Mouse (Mus musculus) forebrain, embryonic 15.5 days (tissue): ENCODE data around the gene Bcl11b. TPM values are rescaled to one million over a fixed set of nuclear protein-coding genes. Genes with fewer than 3 reads are reported as not detected.

Experiments
- ATAC-seq: fragments of 200-750 bp; cut with Nextera tagmentation; replicated peaks from 2 replicates; pipeline ENCODE4 v1.8.0; 2017; ENCODE audit warnings: mild to moderate bottlenecking, moderate TSS enrichment, moderate library complexity
- H3K27ac ChIP-seq: fragments of 300-500 bp; sonication (generic); replicated peaks from 2 replicates; pipeline ENCODE4 v1.5.1; 2015; ENCODE audit warnings: mild to moderate bottlenecking, inconsistent platforms
- H3K27me3 ChIP-seq: fragments of 300-500 bp; sonication (generic); 2 replicates; pipeline ENCODE4 v1.6.1; 2015; ENCODE audit warnings: inconsistent platforms
- H3K36me3 ChIP-seq: fragments of 300-500 bp; sonication (generic); 2 replicates; pipeline ENCODE4 v1.6.1; 2015; ENCODE audit warnings: mild to moderate bottlenecking, inconsistent platforms
- H3K4me1 ChIP-seq: fragments of 300-500 bp; sonication (generic); 2 replicates; pipeline ENCODE4 v1.6.1; 2015; ENCODE audit warnings: inconsistent platforms
- H3K4me2 ChIP-seq: fragments of 300-500 bp; sonication (generic); replicated peaks from 2 replicates; pipeline ENCODE4 v1.6.1; 2015; ENCODE audit warnings: mild to moderate bottlenecking, inconsistent platforms
- H3K4me3 ChIP-seq: fragments of 300-500 bp; sonication (generic); 2 replicates; pipeline ENCODE4 v1.5.1; 2015; ENCODE audit warnings: mild to moderate bottlenecking, inconsistent platforms
- H3K9ac ChIP-seq: fragments of 300-500 bp; sonication (generic); replicated peaks from 2 replicates; pipeline ENCODE4 v1.6.1; 2015; ENCODE audit warnings: mild to moderate bottlenecking, inconsistent platforms
- H3K9me3 ChIP-seq: fragments of 300-500 bp; sonication (generic); 2 replicates; pipeline ENCODE4 v1.6.1; 2016; ENCODE audit warnings: inconsistent platforms
- WGBS: fragments of 180-500 bp; shearing (Covaris S2); methylation state at CpG from one replicate; pipeline ENCODE4 v1.1.7; 2015; ENCODE audit warnings: mixed read lengths; 5-methylcytosine and 5-hydroxymethylcytosine counted together
- polyA plus RNA-seq: library from polyadenylated mRNA; unstranded; fragments of >200 nt; fragmentation: Nextera tagmentation; extraction: Ambion mirVana; gene quantifications from 2 replicates; pipeline ENCODE4 v1.2.1, GENCODE M21; 2015

Gene Bcl11b
- polyA plus RNA-seq, 1 experiment from 2014 or later, result 117 TPM

DNA sequence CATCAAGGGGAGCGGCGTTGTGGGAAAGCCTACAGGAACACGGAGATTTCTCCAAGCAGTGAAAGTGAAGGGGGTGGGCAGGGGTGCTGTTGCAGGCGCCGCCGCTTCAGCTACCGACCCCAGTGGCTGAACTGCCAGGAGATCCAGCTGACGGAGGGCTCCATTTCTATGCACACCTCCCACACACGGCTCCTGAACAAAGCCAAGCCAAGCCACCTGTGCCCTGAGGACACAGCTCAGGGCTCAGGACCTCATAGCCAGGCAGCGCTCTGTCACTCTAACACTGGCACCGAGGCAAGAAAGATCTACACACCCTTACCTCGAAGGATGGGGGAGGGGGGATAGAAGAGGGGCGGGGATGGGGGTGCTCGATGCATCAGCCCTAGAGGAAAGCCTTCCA lies 25.3 kb downstream of the Bcl11b start:
- ATAC-seq, result no peak
- no peaks in the 10 kb centered on the region for H3K36me3 ChIP-seq
- peak overlapping the region; percentile 86 for H3K27ac ChIP-seq
- H3K9me3 ChIP-seq, result no peaks in the 10 kb centered on the region
- WGBS, result 7% methylated on average over 14 of the region's 14 CpGs
- H3K27me3 ChIP-seq, result no peaks in the 10 kb centered on the region
- H3K4me2 ChIP-seq, result peak overlapping the region; percentile 72
- peak overlapping the region; percentile 43 for H3K9ac ChIP-seq
- H3K4me1 ChIP-seq, result peaks cover 98% of the 10 kb centered on the region
- H3K4me3 ChIP-seq, result peak overlapping the region; percentile 26

GRCm38 (mm10) chr12:107977534-107977933 lies 25.9 kb downstream of the Bcl11b start:
- peak overlapping the region; percentile 86 for H3K27ac ChIP-seq
- no peaks in the 10 kb centered on the region for H3K9me3 ChIP-seq
- no peak for ATAC-seq
- H3K4me2 ChIP-seq, result peak overlapping the region; percentile 72
- peak overlapping the region; percentile 26 for H3K4me3 ChIP-seq
- 8% methylated on average over 9 of the region's 9 CpGs for WGBS
- H3K9ac ChIP-seq, result peak overlapping the region; percentile 43
- H3K36me3 ChIP-seq, result no peaks in the 10 kb centered on the region
- peaks cover 99% of the 10 kb centered on the region for H3K4me1 ChIP-seq
- H3K27me3 ChIP-seq, result no peaks in the 10 kb centered on the region

DNA sequence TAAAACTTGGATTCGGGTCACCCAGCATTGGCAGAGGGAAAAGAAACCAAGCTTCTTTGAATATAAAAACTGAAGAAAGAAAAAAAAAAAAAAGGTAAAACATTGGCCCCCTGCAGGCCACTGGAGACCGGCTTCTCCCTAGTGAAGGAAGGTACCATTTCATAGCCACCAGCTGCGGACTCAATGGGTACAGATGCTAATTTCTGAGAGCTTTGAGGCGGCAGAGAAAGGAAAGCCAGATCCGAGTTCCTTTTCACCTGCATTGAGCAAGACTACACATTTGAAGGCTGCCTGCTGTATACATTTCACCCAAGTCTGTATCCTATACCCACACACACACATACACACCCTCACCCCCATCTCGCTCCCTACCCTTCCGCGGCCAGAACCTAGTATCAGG lies 26.3 kb downstream of the Bcl11b start:
- Histone ChIP-seq H3K36me3 (no peaks in the 10 kb centered on the region), H3K4me1 (peaks cover 99% of the 10 kb centered on the region), H3K9ac (peak overlapping the region; percentile 43), H3K4me3 (peak overlapping the region; percentile 26), H3K9me3 (no peaks in the 10 kb centered on the region), H3K27me3 (no peaks in the 10 kb centered on the region), H3K4me2 (peak overlapping the region; percentile 72), H3K27ac (peak overlapping the region; percentile 86)
- WGBS, result 15% methylated on average over 8 of the region's 8 CpGs
- ATAC-seq, result no peak

DNA sequence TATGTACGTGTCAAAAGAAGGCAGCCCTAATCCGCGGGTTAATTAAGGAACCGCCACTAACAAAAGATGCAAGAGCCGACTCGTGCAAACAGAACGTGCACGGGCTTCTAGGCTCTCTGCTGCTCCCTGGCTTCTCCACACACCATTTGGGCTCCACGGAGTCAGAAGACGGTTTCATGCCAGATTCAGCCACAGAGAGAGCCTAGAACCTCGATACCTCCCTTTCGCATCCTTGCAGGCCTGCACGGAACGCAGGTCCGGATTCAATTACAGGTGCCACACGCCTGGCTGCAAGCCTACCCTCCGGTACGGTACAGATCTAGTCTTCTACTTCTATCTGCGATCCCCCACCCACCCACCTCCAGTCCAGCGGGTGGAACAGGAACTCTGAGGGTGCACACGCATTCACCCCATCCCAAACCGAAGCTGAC lies 26.8 kb downstream of the Bcl11b start:
- H3K36me3 ChIP-seq, result no peaks in the 10 kb centered on the region
- H3K27me3 ChIP-seq, result no peaks in the 10 kb centered on the region
- WGBS, result 7% methylated on average over 22 of the region's 22 CpGs
- peak overlapping the region; percentile 43 for H3K9ac ChIP-seq
- H3K27ac ChIP-seq, result peak overlapping the region; percentile 86
- no peak for ATAC-seq
- no peaks in the 10 kb centered on the region for H3K9me3 ChIP-seq
- peaks cover 99% of the 10 kb centered on the region for H3K4me1 ChIP-seq
- H3K4me3 ChIP-seq, result peak overlapping the region; percentile 26
- H3K4me2 ChIP-seq, result peak overlapping the region; percentile 72

DNA sequence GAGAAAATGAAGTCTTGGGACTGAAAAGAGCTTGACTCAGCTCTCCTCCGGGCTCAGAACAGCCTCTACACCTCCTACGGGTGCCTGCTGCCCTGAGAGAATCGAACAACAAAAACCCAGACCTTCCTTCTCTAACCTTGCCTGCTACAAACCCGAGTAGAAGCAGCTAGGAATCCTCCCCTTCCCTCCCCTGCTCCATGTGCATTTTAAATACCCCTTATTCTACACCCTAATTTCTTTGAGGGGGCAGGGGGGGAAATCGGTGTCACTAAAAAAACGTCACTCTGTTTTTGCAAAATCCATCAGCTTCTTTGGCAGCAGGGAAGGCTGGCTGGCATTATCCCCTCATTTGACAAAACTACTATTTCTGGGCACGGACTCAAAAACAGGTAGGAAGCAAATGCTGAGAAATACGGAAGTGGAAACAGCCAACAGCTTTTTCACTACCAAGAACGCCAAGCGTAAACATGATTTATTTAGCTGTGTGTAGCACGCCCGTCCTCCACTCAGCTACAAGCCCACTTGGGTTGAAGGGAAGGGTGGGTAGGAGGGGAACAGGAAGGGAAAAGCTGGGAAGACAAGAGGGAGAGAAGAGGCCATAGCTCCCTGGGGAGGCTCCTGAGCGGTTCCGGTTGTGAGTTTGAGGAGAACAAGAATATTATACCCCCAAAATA lies 27.4 kb downstream of the Bcl11b start:
- no peaks in the 10 kb centered on the region for H3K27me3 ChIP-seq
- H3K4me1 ChIP-seq, result peaks cover 99% of the 10 kb centered on the region
- H3K9ac ChIP-seq, result peak overlapping the region; percentile 43
- H3K4me2 ChIP-seq, result peak overlapping the region; percentile 72
- H3K36me3 ChIP-seq, result no peaks in the 10 kb centered on the region
- ATAC-seq, result 0 out of 2 replicates have a peak, but pooled peaks have one; percentile 28
- H3K27ac ChIP-seq, result peak overlapping the region; percentile 86
- no peaks in the 10 kb centered on the region for H3K9me3 ChIP-seq
- 6% methylated on average over 14 of the region's 14 CpGs for WGBS
- peak overlapping the region; percentile 26 for H3K4me3 ChIP-seq

GRCm38 (mm10) chr12:107975479-107975896 lies 27.9 kb downstream of the Bcl11b start:
- H3K4me3 ChIP-seq, result peak overlapping the region; percentile 26
- H3K4me2 ChIP-seq, result peak overlapping the region; percentile 72
- 41% methylated on average over 10 of the region's 10 CpGs for WGBS
- H3K9me3 ChIP-seq, result no peaks in the 10 kb centered on the region
- peak overlapping the region; percentile 43 for H3K9ac ChIP-seq
- H3K4me1 ChIP-seq, result peaks cover 99% of the 10 kb centered on the region
- peak overlapping the region; percentile 86 for H3K27ac ChIP-seq
- no peaks in the 10 kb centered on the region for H3K27me3 ChIP-seq
- H3K36me3 ChIP-seq, result no peaks in the 10 kb centered on the region
- ATAC-seq, result no peak

GRCm38 (mm10) chr12:107974504-107974903 lies 28.9 kb downstream of the Bcl11b start:
- Histone ChIP-seq H3K9ac (no peak overlapping the region), H3K4me3 (no peak overlapping the region), H3K36me3 (no peaks in the 10 kb centered on the region), H3K9me3 (no peaks in the 10 kb centered on the region), H3K27me3 (no peaks in the 10 kb centered on the region), H3K4me1 (peaks cover 98% of the 10 kb centered on the region), H3K27ac (peak overlapping the region; percentile 92), H3K4me2 (peak overlapping the region; percentile 17)
- 26% methylated on average over 11 of the region's 11 CpGs for WGBS
- no peak for ATAC-seq

- no peak overlapping the region for H3K9ac ChIP-seq
- no peaks in the 10 kb centered on the region for H3K27me3 ChIP-seq
- WGBS, result 40% methylated on average over 11 of the region's 11 CpGs
- H3K4me2 ChIP-seq, result peak overlapping the region; percentile 17; the same call in 1 of the 2 replicates
- ATAC-seq, result no peak
- peak overlapping the region; percentile 92 for H3K27ac ChIP-seq
- H3K36me3 ChIP-seq, result no peaks in the 10 kb centered on the region
- H3K4me1 ChIP-seq, result peaks cover 97% of the 10 kb centered on the region
- H3K4me3 ChIP-seq, result no peak overlapping the region
- H3K9me3 ChIP-seq, result no peaks in the 10 kb centered on the region
Observed at GRCm38 (mm10) chr12:107973556-107974140, 29.8 kb downstream of the Bcl11b start.

GRCm38 (mm10) chr12:107971081-107971780 lies 32.2 kb downstream of the Bcl11b start:
- Histone ChIP-seq H3K4me1 (peaks cover 95% of the 10 kb centered on the region), H3K9me3 (no peaks in the 10 kb centered on the region), H3K27me3 (no peaks in the 10 kb centered on the region), H3K36me3 (no peaks in the 10 kb centered on the region), H3K9ac (no peak overlapping the region; the same call in 1 of the 2 replicates), H3K4me3 (peak overlapping the region; percentile 8; the same call in 1 of the 2 replicates), H3K27ac (peak overlapping the region; percentile 92), H3K4me2 (peak overlapping the region; percentile 42)
- 41% methylated on average over 12 of the region's 12 CpGs for WGBS
- ATAC-seq, result 0 out of 2 replicates have a peak, but pooled peaks have one; percentile 14

- no peak overlapping the region for H3K9ac ChIP-seq
Observed at GRCm38 (mm10) chr12:107970637-107971036, 32.8 kb downstream of the Bcl11b start.

DNA sequence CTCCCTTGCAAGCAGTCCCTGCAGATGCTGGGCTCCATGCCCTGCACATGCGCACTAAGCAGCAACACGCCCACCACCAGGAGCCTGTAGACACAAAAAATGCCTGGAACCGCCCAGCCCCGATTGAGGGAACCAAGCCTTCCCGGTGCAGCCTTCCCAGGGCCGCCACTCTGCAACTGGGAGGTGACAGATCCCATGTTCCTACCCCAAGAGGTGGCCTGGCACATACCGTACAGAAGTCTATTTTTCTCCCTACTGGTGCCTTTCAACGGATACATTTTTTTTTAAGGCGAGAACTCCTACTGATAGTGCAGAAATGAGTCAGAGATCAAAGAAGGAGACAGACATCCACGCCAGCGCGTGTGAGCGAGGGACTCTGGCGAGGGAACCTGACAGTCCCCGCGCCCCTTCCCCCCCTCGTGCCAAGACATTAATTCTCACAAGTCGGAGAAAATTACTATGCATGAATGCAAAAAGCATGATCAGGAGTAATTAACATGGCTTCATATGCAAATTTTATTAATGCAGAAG lies 33.5 kb downstream of the Bcl11b start:
- H3K4me2 ChIP-seq, result peak overlapping the region; percentile 42
- 6% methylated on average over 18 of the region's 18 CpGs for WGBS
- no peak overlapping the region for H3K9ac ChIP-seq
- no peaks in the 10 kb centered on the region for H3K36me3 ChIP-seq
- ATAC-seq, result peak; percentile 73
- H3K27me3 ChIP-seq, result no peaks in the 10 kb centered on the region
- H3K4me3 ChIP-seq, result peak overlapping the region; percentile 23
- no peaks in the 10 kb centered on the region for H3K9me3 ChIP-seq
- peaks cover 95% of the 10 kb centered on the region for H3K4me1 ChIP-seq
- peak overlapping the region; percentile 92 for H3K27ac ChIP-seq

More at GRCm38 (mm10) chr12:107970637-107971036, 32.8 kb downstream of the Bcl11b start:
- ATAC-seq, result peak; percentile 17
- Histone ChIP-seq H3K9me3 (no peaks in the 10 kb centered on the region), H3K27me3 (no peaks in the 10 kb centered on the region), H3K27ac (peak overlapping the region; percentile 92), H3K4me1 (peaks cover 95% of the 10 kb centered on the region), H3K36me3 (no peaks in the 10 kb centered on the region), H3K4me3 (peak overlapping the region; percentile 8; the same call in 1 of the 2 replicates), H3K4me2 (peak overlapping the region; percentile 42)
- 5% methylated on average over 12 of the region's 12 CpGs for WGBS

- no peak overlapping the region for H3K4me3 ChIP-seq
- no peak for ATAC-seq
- no peaks in the 10 kb centered on the region for H3K27me3 ChIP-seq
- 66% methylated on average over 8 of the region's 8 CpGs for WGBS
- no peaks in the 10 kb centered on the region for H3K9me3 ChIP-seq
- H3K27ac ChIP-seq, result peak overlapping the region; percentile 92
- H3K4me1 ChIP-seq, result peaks cover 96% of the 10 kb centered on the region
- no peaks in the 10 kb centered on the region for H3K36me3 ChIP-seq
- H3K9ac ChIP-seq, result no peak overlapping the region
- H3K4me2 ChIP-seq, result peak overlapping the region; percentile 42
Observed at GRCm38 (mm10) chr12:107969126-107969525, 34.3 kb downstream of the Bcl11b start.
